Mouse (Mus musculus) kidney, embryonic 16.5 days (tissue): Measurements from ENCODE around the gene Sgsm3. TPM values are rescaled to one million over a fixed set of nuclear protein-coding genes. Genes with fewer than 3 reads are reported as not detected.

ENCODE experiments used
- ATAC-seq: fragments of 200-750 bp; cut with Nextera tagmentation; 2 replicates; pipeline ENCODE4 v1.8.0; 2017; ENCODE audit warnings: moderate TSS enrichment; ENCODE audit not compliant: low FRiP score, low TSS enrichment
- H3K27ac ChIP-seq: fragments of 300-500 bp; sonication (generic); 2 replicates; pipeline ENCODE4 v1.5.1; 2014; ENCODE audit warnings: low read length
- H3K27me3 ChIP-seq: fragments of 300-500 bp; sonication (generic); 2 replicates; pipeline ENCODE4 v1.6.1; 2014; ENCODE audit warnings: low read length, control low read depth, mixed read lengths; ENCODE audit not compliant: insufficient read depth
- H3K36me3 ChIP-seq: fragments of 300-500 bp; sonication (generic); 2 replicates; pipeline ENCODE4 v1.6.1; 2014; ENCODE audit warnings: low read length, control low read depth, mixed read lengths; ENCODE audit not compliant: insufficient read depth
- H3K4me1 ChIP-seq: fragments of 300-500 bp; sonication (generic); 2 replicates; pipeline ENCODE4 v1.6.1; 2014; ENCODE audit warnings: low read length, control low read depth, mixed read lengths; ENCODE audit not compliant: insufficient read depth
- H3K4me2 ChIP-seq: fragments of 300-500 bp; sonication (generic); replicated peaks from 2 replicates; pipeline ENCODE4 v1.6.1; 2014; ENCODE audit warnings: low read depth, low read length
- H3K4me3 ChIP-seq: fragments of 300-500 bp; sonication (generic); 2 replicates; pipeline ENCODE4 v1.5.1; 2014; ENCODE audit warnings: mild to moderate bottlenecking, low read length
- H3K9ac ChIP-seq: fragments of 300-500 bp; sonication (generic); replicated peaks from 2 replicates; pipeline ENCODE4 v1.6.1; 2014; ENCODE audit warnings: low read length
- H3K9me3 ChIP-seq: fragments of 300-500 bp; sonication (generic); 2 replicates; pipeline ENCODE4 v1.6.1; 2016; ENCODE audit warnings: low read length, control low read depth
- WGBS: fragments of 180-500 bp; shearing (Covaris S2); extraction: QIAGEN DNeasy Blood & Tissue Kit; methylation state at CpG from one replicate; pipeline ENCODE4 v1.1.7; 2014; 5-methylcytosine and 5-hydroxymethylcytosine counted together
- polyA plus RNA-seq: library from polyadenylated mRNA; unstranded; fragments of >200 nt; fragmentation: Nextera tagmentation; extraction: Ambion mirVana; gene quantifications from 2 replicates; pipeline ENCODE4 v1.2.1, GENCODE M21; 2015

The Sgsm3 gene
- polyA plus RNA-seq, 1 experiment from 2014 or later: 33.9 TPM

- Histone ChIP-seq H3K4me2 (no peak overlapping the region), H3K4me1 (no peaks in the 10 kb centered on the region), H3K27ac (no peak overlapping the region), H3K9me3 (no peaks in the 10 kb centered on the region), H3K27me3 (no peaks in the 10 kb centered on the region), H3K36me3 (no peaks in the 10 kb centered on the region), H3K4me3 (no peak overlapping the region), H3K9ac (no peak overlapping the region)
- 90% methylated on average over 6 of the region's 6 CpGs for WGBS
- no peak for ATAC-seq
Measured at GRCm38 (mm10) chr15:80941468-80942040, 36.0 kb upstream of the Sgsm3 start.

DNA sequence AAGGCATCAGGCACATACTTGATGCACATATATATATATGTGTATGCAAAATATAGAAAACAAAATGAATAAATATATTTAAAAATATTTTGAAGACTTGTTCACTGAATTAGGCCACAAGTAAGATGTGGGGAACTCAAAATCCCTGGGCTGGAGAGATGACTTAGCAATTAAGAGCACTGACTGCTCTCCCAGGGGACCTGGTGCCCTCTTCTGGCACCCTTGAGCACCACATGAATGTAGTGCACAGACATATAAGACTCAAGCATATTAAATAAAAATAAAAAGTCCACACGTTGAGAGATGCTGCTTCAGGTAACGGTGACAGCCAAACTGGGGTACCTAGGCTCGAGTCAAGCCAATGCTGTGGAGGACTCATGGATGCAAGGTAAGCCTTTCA, 31.7 kb upstream of the Sgsm3 start:
- no peak overlapping the region for H3K4me2 ChIP-seq
- no peak for ATAC-seq
- H3K27ac ChIP-seq: no peak overlapping the region
- H3K9me3 ChIP-seq: no peaks in the 10 kb centered on the region
- H3K4me3 ChIP-seq: no peak overlapping the region
- H3K27me3 ChIP-seq: no peaks in the 10 kb centered on the region
- no peak overlapping the region for H3K9ac ChIP-seq
- peaks cover 10% of the 10 kb centered on the region for H3K4me1 ChIP-seq
- 62% methylated on average over 3 of the region's 3 CpGs for WGBS
- H3K36me3 ChIP-seq: no peaks in the 10 kb centered on the region

- ATAC-seq: peak; percentile 93
- Histone ChIP-seq H3K9me3 (no peaks in the 10 kb centered on the region), H3K4me1 (peaks cover 10% of the 10 kb centered on the region), H3K4me2 (peak within 1 kb of the TSS; percentile 81), H3K27me3 (no peaks in the 10 kb centered on the region), H3K27ac (peak within 1 kb of the TSS; percentile 89), H3K9ac (peak within 1 kb of the TSS; percentile 85), H3K36me3 (peaks cover 15% of the 10 kb centered on the region), H3K4me3 (peak within 1 kb of the TSS; percentile 94)
- WGBS: under 1% methylated on average over 63 of the region's 63 CpGs
Measured at GRCm38 (mm10) chr15:80948145-80949135, 29.1 kb upstream of the Sgsm3 start, which contains the start of gene Adsl. TSS of gene Adsl (plus strand) at chr15:80948490.

DNA sequence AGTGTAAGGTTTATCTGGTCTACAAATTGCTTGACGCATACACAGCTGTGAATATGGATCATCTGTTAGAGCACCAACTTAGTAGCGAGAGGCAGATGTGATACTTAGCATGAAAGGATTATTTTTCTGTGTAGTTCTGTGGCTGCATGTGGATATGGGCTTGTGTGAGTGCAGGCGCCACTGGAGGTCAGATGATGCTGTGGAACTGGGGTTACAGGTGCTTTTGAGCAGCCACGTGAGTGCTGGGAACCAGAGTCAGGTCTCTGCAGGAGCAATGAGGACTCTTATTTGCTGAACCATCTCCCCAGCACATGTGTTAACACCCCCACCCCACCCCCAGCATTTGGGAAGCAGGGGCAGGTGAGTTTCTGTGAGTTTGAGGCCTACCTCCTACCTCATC, 28.1 kb upstream of the Sgsm3 start:
- no peak for ATAC-seq

DNA sequence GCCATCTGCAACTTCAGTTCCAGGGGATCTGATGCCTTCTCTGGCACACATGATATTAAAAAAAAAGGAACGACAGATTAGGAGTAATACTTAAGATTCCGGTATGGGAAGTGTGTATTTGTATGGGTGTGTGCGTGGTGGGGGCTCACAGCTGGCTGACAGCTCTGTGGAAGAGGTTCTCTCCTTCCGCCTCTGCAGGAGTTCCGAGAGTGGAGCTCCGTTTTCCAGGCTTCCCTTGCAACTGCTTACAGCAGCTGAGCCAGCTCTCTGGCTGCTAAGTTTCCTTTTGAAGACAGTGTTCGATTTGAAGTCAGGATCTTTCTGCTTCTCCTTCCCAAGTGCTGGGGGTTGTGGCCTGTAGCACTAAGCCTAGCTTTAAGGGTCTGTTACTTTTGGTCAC, 27.5 kb upstream of the Sgsm3 start:
- Histone ChIP-seq H3K27ac (no peak overlapping the region), H3K4me3 (no peak overlapping the region), H3K27me3 (no peaks in the 10 kb centered on the region), H3K36me3 (peaks cover 30% of the 10 kb centered on the region), H3K4me2 (0 out of 2 replicates have a peak overlapping the region, but pooled peaks have one; percentile 81), H3K9ac (peak overlapping the region; percentile 12; the same call in 1 of the 2 replicates), H3K4me1 (peaks cover 10% of the 10 kb centered on the region), H3K9me3 (no peaks in the 10 kb centered on the region)
- 87% methylated on average over 7 of the region's 7 CpGs for WGBS
- ATAC-seq: no peak

More for the DNA sequence above, 28.1 kb upstream of the Sgsm3 start:
- Histone ChIP-seq H3K4me3 (peak overlapping the region; percentile 94), H3K4me2 (peak overlapping the region; percentile 81), H3K27ac (no peak overlapping the region), H3K27me3 (no peaks in the 10 kb centered on the region), H3K36me3 (peaks cover 24% of the 10 kb centered on the region), H3K9me3 (no peaks in the 10 kb centered on the region), H3K9ac (peak overlapping the region; percentile 85), H3K4me1 (peaks cover 10% of the 10 kb centered on the region)
- 54% methylated on average over 4 of the region's 4 CpGs for WGBS

DNA sequence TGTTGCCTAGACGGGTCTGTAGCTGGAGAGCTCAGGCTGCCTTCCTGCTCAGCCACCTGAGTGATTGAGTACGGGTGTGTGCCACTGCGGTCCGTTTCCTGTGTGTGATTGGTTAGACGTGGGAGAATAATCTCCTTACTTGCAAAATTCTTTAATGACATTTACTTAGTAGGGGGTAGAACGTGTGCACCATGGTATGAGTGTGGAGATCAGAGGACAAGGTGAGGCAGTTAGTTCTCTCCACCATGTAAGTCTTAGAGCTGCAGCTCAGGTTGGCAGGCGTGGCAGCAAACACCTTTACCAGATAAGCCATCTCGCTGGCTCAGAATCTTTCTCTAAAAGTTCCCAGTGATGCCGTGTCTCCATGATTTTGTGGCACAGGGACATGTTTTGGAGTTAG, 23.6 kb upstream of the Sgsm3 start:
- Histone ChIP-seq H3K9me3 (no peaks in the 10 kb centered on the region), H3K4me2 (no peak overlapping the region), H3K27me3 (no peaks in the 10 kb centered on the region), H3K4me1 (peaks cover 10% of the 10 kb centered on the region), H3K4me3 (no peak overlapping the region), H3K36me3 (peaks cover 56% of the 10 kb centered on the region), H3K9ac (no peak overlapping the region), H3K27ac (no peak overlapping the region)
- ATAC-seq: no peak
- 86% methylated on average over 9 of the region's 9 CpGs for WGBS

- Histone ChIP-seq H3K9ac (no peak overlapping the region), H3K36me3 (peaks cover 59% of the 10 kb centered on the region), H3K4me1 (peaks cover 2% of the 10 kb centered on the region), H3K27ac (no peak overlapping the region), H3K4me2 (no peak overlapping the region), H3K9me3 (no peaks in the 10 kb centered on the region), H3K4me3 (no peak overlapping the region), H3K27me3 (no peaks in the 10 kb centered on the region)
- no peak for ATAC-seq
- WGBS: 86% methylated on average over 3 of the region's 3 CpGs
Measured at GRCm38 (mm10) chr15:80954861-80955260, 22.7 kb upstream of the Sgsm3 start.

DNA sequence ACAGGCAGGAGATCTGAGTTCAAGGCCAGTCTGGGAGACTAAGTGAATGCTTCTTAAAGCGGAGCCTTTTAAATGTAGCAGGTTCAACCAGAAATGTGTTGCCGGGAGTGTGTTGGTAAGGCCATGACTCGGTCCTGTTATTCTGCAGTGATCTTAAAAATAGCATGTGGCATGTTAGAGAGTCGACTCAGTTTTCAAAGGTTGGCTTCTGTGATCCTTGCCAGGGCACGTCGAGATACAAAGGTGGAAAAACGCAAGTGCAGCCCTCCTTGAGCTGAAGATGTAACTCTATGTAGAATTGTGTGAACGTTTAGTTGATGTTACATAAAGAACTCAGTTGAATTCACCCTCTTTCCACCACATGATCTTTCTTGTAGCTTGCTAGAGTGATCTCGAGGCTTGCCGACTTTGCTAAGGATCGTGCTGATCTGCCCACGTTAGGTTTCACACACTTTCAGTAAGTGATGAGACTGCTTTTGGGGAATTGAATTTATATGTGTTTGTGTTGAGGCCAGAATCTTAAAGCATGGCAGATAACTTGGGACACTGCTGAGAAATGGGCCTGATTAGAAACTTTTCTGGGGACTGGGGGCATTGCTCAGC, 21.6 kb upstream of the Sgsm3 start:
- H3K4me1 ChIP-seq: no peaks in the 10 kb centered on the region
- ATAC-seq: no peak
- H3K9ac ChIP-seq: no peak overlapping the region
- no peak overlapping the region for H3K27ac ChIP-seq
- no peaks in the 10 kb centered on the region for H3K27me3 ChIP-seq
- H3K4me2 ChIP-seq: no peak overlapping the region
- 96% methylated on average over 12 of the region's 12 CpGs for WGBS
- H3K4me3 ChIP-seq: no peak overlapping the region
- peaks cover 65% of the 10 kb centered on the region for H3K36me3 ChIP-seq
- no peaks in the 10 kb centered on the region for H3K9me3 ChIP-seq

GRCm38 (mm10) chr15:80969371-80969770, 8.2 kb upstream of the Sgsm3 start:
- peaks cover 55% of the 10 kb centered on the region for H3K36me3 ChIP-seq
- WGBS: 91% methylated on average over 1 of the region's 1 CpGs
- H3K27me3 ChIP-seq: no peaks in the 10 kb centered on the region
- no peaks in the 10 kb centered on the region for H3K9me3 ChIP-seq
- ATAC-seq: no peak
- no peak overlapping the region for H3K27ac ChIP-seq
- H3K4me2 ChIP-seq: no peak overlapping the region
- no peaks in the 10 kb centered on the region for H3K4me1 ChIP-seq
- H3K9ac ChIP-seq: no peak overlapping the region
- H3K4me3 ChIP-seq: no peak overlapping the region
